Mouse (Mus musculus): ENCODE measurements at regions not wholly inside any gene's neighbourhood (a gene's known extent, or its start where the extent isn't known, plus 50 kb on each side); places are given as distances from the start of the nearest gene placed in this dataset.

DNA sequence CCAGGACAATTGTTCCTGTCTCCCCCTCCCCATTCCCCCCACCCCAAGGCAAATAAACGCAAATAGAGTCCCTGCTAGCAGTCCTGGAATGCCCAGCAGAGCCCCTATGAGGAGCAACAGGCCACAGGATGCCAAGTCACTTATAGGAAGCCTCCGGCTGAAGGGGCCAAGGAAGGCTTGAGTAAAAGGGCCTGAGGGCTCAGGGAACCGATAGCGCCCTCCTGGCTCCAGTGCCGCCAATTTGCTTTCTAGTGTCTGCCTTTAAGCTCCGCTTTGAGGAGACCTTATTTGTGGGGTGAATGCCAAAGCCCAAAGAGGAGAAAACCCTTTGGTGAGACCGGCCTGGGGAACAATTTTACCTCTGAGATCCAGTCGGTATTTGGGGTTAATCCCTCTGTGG is 156.2 kb upstream of the Hes1 start:
- TF ChIP-seq CTCF (IDR thresholded peaks at IDR 0.05; ENCODE audit: borderline replicate concordance, extremely low read depth, insufficient read depth, insufficient read length) (no peak), POLR2A (IDR thresholded peaks at IDR 0.05; ENCODE audit: borderline replicate concordance, extremely low read depth, insufficient read depth, insufficient read length, poor library complexity, severe bottlenecking) (no peak)

All from brain, embryonic 14.5 days (tissue).